In the genomic region with DNA sequence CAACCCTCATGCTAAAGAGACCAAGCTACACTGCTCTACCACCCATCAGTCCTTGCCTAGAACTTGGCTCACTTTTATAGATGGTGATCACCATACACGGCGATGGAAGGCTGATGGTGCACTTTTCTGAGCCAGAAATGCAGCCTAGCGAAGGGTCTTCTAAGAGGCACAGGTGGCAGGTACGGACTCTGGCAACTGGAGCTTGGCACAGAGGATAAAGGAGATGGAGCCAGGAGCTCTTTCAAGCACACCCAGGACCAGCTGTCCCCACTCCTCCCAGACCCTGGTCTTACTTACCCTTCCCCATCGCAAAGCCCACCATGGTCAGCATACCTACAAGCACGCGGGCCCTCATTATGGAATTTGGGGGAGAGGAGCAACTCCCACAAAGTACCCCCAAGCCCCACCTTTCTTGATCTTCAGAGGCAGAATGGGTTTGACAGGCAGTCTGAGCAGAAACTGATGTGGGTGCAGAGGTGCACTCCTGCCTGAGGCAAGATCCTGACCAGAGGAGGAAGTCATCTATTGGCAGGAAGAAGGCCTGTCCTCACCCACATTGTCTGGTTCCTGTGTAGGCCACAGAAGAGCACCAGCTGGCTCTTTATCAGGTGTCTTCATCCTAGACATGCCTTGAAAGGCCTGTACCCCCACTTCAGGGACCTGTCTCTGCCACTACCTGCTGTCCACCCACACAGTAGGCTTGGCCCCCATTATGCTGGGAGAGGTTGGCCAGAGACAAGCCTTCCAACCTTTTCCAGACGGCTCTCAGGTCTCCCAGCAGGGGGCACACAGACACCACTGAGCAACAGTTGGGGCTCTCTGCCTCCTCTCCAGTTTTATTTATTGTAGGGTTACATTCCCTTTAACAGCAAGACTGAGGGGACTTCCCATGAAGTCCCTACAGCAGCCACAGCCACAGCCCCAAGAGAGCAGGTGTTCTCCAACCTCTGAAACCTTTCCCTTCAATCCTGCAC, we compare ENCODE assay signal across 8 mouse cellular contexts. TPM values are rescaled to one million over a fixed set of nuclear protein-coding genes. Genes with fewer than 3 reads are reported as not detected.
A peak's percentile ranks its signal among the peaks of the same experiment; 100 is the strongest.
DNase-seq lines count a peak whose midpoint lies in the region; ATAC-seq and TF ChIP-seq lines count a peak whose summit lies in the region.

Gene Ly6g5b, minus strand, starts transcription at position 383 of the 974 bp plus-strand sequence.

- no peak within 1 kb of the TSS for H3K4me3 ChIP-seq in heart, adult 2 months
- no peak within 1 kb of the TSS for H3K4me3 ChIP-seq in heart, embryonic 10.5 days
- H3K4me3 ChIP-seq in bone marrow macrophage, adult 2 months (ENCODE audit: insufficient read depth, low read length), result no peak within 1 kb of the TSS
- no peak within 1 kb of the TSS for H3K4me3 ChIP-seq in forebrain, embryonic 12.5 days (replicated peaks)

- ATAC-seq in megakaryocyte, adult 5-6 weeks (ENCODE audit: poor library complexity, severe bottlenecking), result peak; percentile 90
- no peak for ATAC-seq in forebrain, embryonic 12.5 days (ENCODE audit: low FRiP score)

- H3K4me2 ChIP-seq in forebrain, embryonic 12.5 days, result no peak within 1 kb of the TSS

- H3K36me3 ChIP-seq in heart, adult 2 months (ENCODE audit: control insufficient read depth, insufficient read depth, low read length), result peaks cover 6% of the 10 kb centered on the region
- H3K36me3 ChIP-seq in heart, embryonic 10.5 days, result peaks cover 55% of the 10 kb centered on the region
- peaks cover 54% of the 10 kb centered on the region for H3K36me3 ChIP-seq in forebrain, embryonic 12.5 days (replicated peaks)

- TF ChIP-seq POLR2A in heart, adult 2 months (IDR thresholded peaks at IDR 0.05; ENCODE audit: insufficient read depth, low read depth, low read length), result no peak
- no peak for TF ChIP-seq POLR2A in bone marrow macrophage, adult 2 months (IDR thresholded peaks at IDR 0.05; ENCODE audit: borderline replicate concordance, low read depth, low read length)

- intact Hi-C loops in heart, adult 2 months (cut with DNase I), result no loop called here

- peaks cover 4% of the 10 kb centered on the region for H3K4me1 ChIP-seq in heart, adult 2 months (ENCODE audit: control insufficient read depth, insufficient read depth, low read length)
- H3K4me1 ChIP-seq in heart, embryonic 10.5 days, result peaks cover 12% of the 10 kb centered on the region; the same call in 1 of the 2 replicates
- peaks cover 4% of the 10 kb centered on the region; the same call in 1 of the 2 replicates for H3K4me1 ChIP-seq in bone marrow macrophage, adult 2 months (ENCODE audit: control insufficient read depth, insufficient read depth, low read length)
- H3K4me1 ChIP-seq in forebrain, embryonic 12.5 days, result peaks cover 8% of the 10 kb centered on the region

- H3K9ac ChIP-seq in heart, adult 2 months (ENCODE audit: low read depth, low read length), result no peak within 1 kb of the TSS
- no peak within 1 kb of the TSS for H3K9ac ChIP-seq in forebrain, embryonic 12.5 days

- 85% methylated on average over 8 of the region's 8 CpGs for WGBS in heart, adult 2 months
- 87% methylated on average over 8 of the region's 8 CpGs for WGBS in heart, embryonic 10.5 days
- WGBS in forebrain, embryonic 12.5 days, result 88% methylated on average over 8 of the region's 8 CpGs

- TF ChIP-seq EP300 in heart, adult 2 months (IDR thresholded peaks at IDR 0.05; ENCODE audit: insufficient read depth, low read depth, low read length), result no peak

- no peak for DNase-seq in heart, adult 2 months
- DNase-seq in heart, embryonic 10.5 days (ENCODE audit: low spot score), result no peak
- DNase-seq in B cell, adult 2 months, result peak; percentile 61 to 63
- DNase-seq in layer of hippocampus, adult 11-12 months (ENCODE audit: low spot score), result no peak
- no peak for DNase-seq in gastrocnemius, postnatal 25 days

- H3K79me2 ChIP-seq in heart, adult 2 months (replicated peaks; ENCODE audit: control insufficient read depth, insufficient read depth, low read length), result peaks cover 2% of the 10 kb centered on the region; the same call in 1 of the 2 replicates

- peak; percentile 56 for TF ChIP-seq CTCF in heart, adult 2 months (IDR thresholded peaks at IDR 0.05)
- TF ChIP-seq CTCF in bone marrow macrophage, adult 2 months (IDR thresholded peaks at IDR 0.05; ENCODE audit: low read depth, low read length), result peak; percentile 19; the same call in 1 of the 2 replicates

- H3K27me3 ChIP-seq in heart, adult 2 months (ENCODE audit: control insufficient read depth, insufficient read depth, low read length), result no peaks in the 10 kb centered on the region
- H3K27me3 ChIP-seq in heart, embryonic 10.5 days (ENCODE audit: insufficient read depth, poor library complexity, severe bottlenecking), result no peaks in the 10 kb centered on the region
- H3K27me3 ChIP-seq in forebrain, embryonic 12.5 days, result no peaks in the 10 kb centered on the region; the same call in 1 of the 2 replicates

- H3K9me3 ChIP-seq in heart, embryonic 10.5 days, result no peaks in the 10 kb centered on the region
- no peaks in the 10 kb centered on the region for H3K9me3 ChIP-seq in forebrain, embryonic 12.5 days

- no peak within 1 kb of the TSS for H3K27ac ChIP-seq in heart, adult 2 months
- no peak within 1 kb of the TSS for H3K27ac ChIP-seq in heart, embryonic 10.5 days
- H3K27ac ChIP-seq in bone marrow macrophage, adult 2 months (ENCODE audit: insufficient read depth, low read depth, low read length), result no peak within 1 kb of the TSS
- H3K27ac ChIP-seq in forebrain, embryonic 12.5 days, result no peak within 1 kb of the TSS

RNA-seq across cellular contexts. Expression of gene Ly6g5b, which starts in this region (rescaled TPM):
- under 1 TPM in 1 of 2 experiments, not detected in 1; 0.36 TPM for total RNA-seq in heart, adult 2 months (2021)
- 0.23 and 0.35 TPM in 2 replicates for polyA plus RNA-seq in heart, adult 2 months (2012; rRNA removed)
- 0.73 and 0.99 TPM in 2 replicates for polyA plus RNA-seq in heart, embryonic 10.5 days (2016; fragmentation: Nextera tagmentation; extraction: Ambion mirVana)
- polyA plus RNA-seq in bone marrow macrophage, adult 2 months (2012; ENCODE audit: insufficient read depth, insufficient read length, missing spikeins), result 0.54 and 0.92 TPM in 2 replicates
- 6.1 and 8.2 TPM in 2 replicates for total RNA-seq in megakaryocyte, adult 5-6 weeks (2015)
- total RNA-seq in megakaryocyte, adult 5-6 weeks (2017), result 1.4 and 1.8 TPM in 2 replicates
- polyA plus RNA-seq in forebrain, embryonic 12.5 days (2016; fragmentation: Nextera tagmentation; extraction: Ambion mirVana), result 0.96 and 1.5 TPM in 2 replicates
- not detected for total RNA-seq in gastrocnemius, postnatal 25 days (2021)

Comparison
In these comparisons a context has a peak if more than half of its experiments do, and no peak if none do; other contexts are left out.
1. DNase-seq: peak in B cell, adult 2 months (2 of 2); none in heart, adult 2 months (0 of 2), heart, embryonic 10.5 days (single experiment), layer of hippocampus, adult 11-12 months (single experiment) and gastrocnemius, postnatal 25 days (single experiment).